Mouse (Mus musculus) layer of hippocampus, adult 2 months (tissue): ENCODE measurements around the gene Hnrnpul2. TPM values are rescaled to one million over a fixed set of nuclear protein-coding genes. Genes with fewer than 3 reads are reported as not detected.

Source experiments
- DNase-seq, 2 experiments: peaks; one replicate each; pipeline ENCODE4 v3.0.0; 2022; ENCODE audit warnings: low spot score in 2 of 2
- H3K27ac ChIP-seq: fragments of 200-600 bp; 2 replicates; pipeline ENCODE4 v1.8.1; 2022
- H3K4me3 ChIP-seq: fragments of 200-600 bp; 2 replicates; pipeline ENCODE4 v1.8.1; 2022; ENCODE audit warnings: mild to moderate bottlenecking
- CTCF ChIP-seq: fragments of 200-600 bp; conservative IDR thresholded peaks from 2 replicates; pipeline ENCODE4 v1.8.1; 2022; ENCODE audit warnings: antibody characterized with exemption, mild to moderate bottlenecking, moderate library complexity
- total RNA-seq, 2 experiments: library from RNA; stranded (reverse); gene quantifications; 2 replicates each; pipeline ENCODE4 v1.2.3; 2021

Hnrnpul2 gene
- total RNA-seq, 2 experiments from 2014 or later = 123 to 127 TPM

GRCm38 (mm10) chr19:8798264-8798946, 21.4 kb upstream of the Hnrnpul2 start, which contains the start of gene Polr2g:
Gene Polr2g (minus strand): TSS chr19:8798577.
- no peak for TF ChIP-seq CTCF
- DNase-seq = peak; percentile 89 to 93
- Histone ChIP-seq H3K27ac (peak within 1 kb of the TSS; percentile 95), H3K4me3 (peak within 1 kb of the TSS; percentile 92)

- Histone ChIP-seq H3K4me3 (peak overlapping the region; percentile 92), H3K27ac (peak overlapping the region; percentile 95)
- no peak for DNase-seq
- TF ChIP-seq CTCF = peak; percentile 33
These were observed 20.9 kb upstream of the Hnrnpul2 start for GRCm38 (mm10) chr19:8798947-8799315.

GRCm38 (mm10) chr19:8802130-8802821, 17.5 kb upstream of the Hnrnpul2 start, which contains the start of gene Zbtb3:
Gene Zbtb3 (plus strand): TSS chr19:8802555.
- H3K27ac ChIP-seq = peak within 1 kb of the TSS; percentile 90
- peak within 1 kb of the TSS; percentile 64 for H3K4me3 ChIP-seq
- peak; percentile 91 to 98 for DNase-seq
- no peak for TF ChIP-seq CTCF

- no peak for TF ChIP-seq CTCF
- Histone ChIP-seq H3K27ac (peak overlapping the region; percentile 90; the same call in 1 of the 2 replicates), H3K4me3 (peak overlapping the region; percentile 64)
- no peak for DNase-seq
These were observed 16.5 kb upstream of the Hnrnpul2 start for GRCm38 (mm10) chr19:8803204-8803780.

GRCm38 (mm10) chr19:8803879-8804660, 15.7 kb upstream of the Hnrnpul2 start:
- no peak for TF ChIP-seq CTCF
- Histone ChIP-seq H3K27ac (no peak overlapping the region), H3K4me3 (no peak overlapping the region)
- no peak for DNase-seq

- Histone ChIP-seq H3K4me3 (no peak overlapping the region), H3K27ac (peak overlapping the region; percentile 44; the same call in 1 of the 2 replicates)
- TF ChIP-seq CTCF = no peak
- no peak for DNase-seq
These were observed 13.0 kb upstream of the Hnrnpul2 start for GRCm38 (mm10) chr19:8806810-8807209.

GRCm38 (mm10) chr19:8815812-8816211, 4.0 kb upstream of the Hnrnpul2 start:
- no peak for DNase-seq
- H3K4me3 ChIP-seq = no peak overlapping the region
- no peak overlapping the region for H3K27ac ChIP-seq
- peak; percentile 62 for TF ChIP-seq CTCF

GRCm38 (mm10) chr19:8817001-8817400, 2.8 kb upstream of the Hnrnpul2 start:
- no peak overlapping the region for H3K27ac ChIP-seq
- no peak overlapping the region for H3K4me3 ChIP-seq
- no peak for TF ChIP-seq CTCF

GRCm38 (mm10) chr19:8818301-8818798, 1.5 kb upstream of the Hnrnpul2 start:
- Histone ChIP-seq H3K4me3 (peak overlapping the region; percentile 93), H3K27ac (peak overlapping the region; percentile 99)
- DNase-seq = no peak
- TF ChIP-seq CTCF = no peak

More at GRCm38 (mm10) chr19:8817001-8817400, 2.8 kb upstream of the Hnrnpul2 start:
- DNase-seq = no peak

GRCm38 (mm10) chr19:8818801-8819595, 812 bp upstream of the Hnrnpul2 start, which contains the start of gene Ttc9c:
Gene Ttc9c (minus strand): TSS chr19:8819333.
- H3K27ac ChIP-seq = peak within 1 kb of the TSS; percentile 99
- peak; percentile 95 to 99 for DNase-seq
- no peak for TF ChIP-seq CTCF
- peak within 1 kb of the TSS; percentile 93 for H3K4me3 ChIP-seq

GRCm38 (mm10) chr19:8820424-8820956, 680 bp downstream of the Hnrnpul2 start:
- H3K27ac ChIP-seq = peak overlapping the region; percentile 99
- no peak for TF ChIP-seq CTCF
- H3K4me3 ChIP-seq = peak overlapping the region; percentile 93
- peak in 1 of 2 experiments; percentile 53 for DNase-seq
